22 mouse cellular contexts compared by ENCODE assay signal in genomic region chr15:27418566-27419331, GRCm38 (mm10). TPM values are rescaled to one million over a fixed set of nuclear protein-coding genes. Genes with fewer than 3 reads are reported as not detected.
DNase-seq lines count a peak whose midpoint lies in the region; ATAC-seq and TF ChIP-seq lines count a peak whose summit lies in the region.
"Had no signal": no experiment of that assay in that cellular context is flagged by ENCODE, and none has a peak within 500 bp of the region (broad histone marks: within the 10 kb centered on the region; RNA-seq: fewer than 3 reads in every experiment).

No protein-coding gene starts in this region.

- H3K27ac ChIP-seq in stomach, postnatal 0 days (replicated peaks) = no peak overlapping the region
- H3K27ac ChIP-seq: forebrain, embryonic 15.5 days; hindbrain, embryonic 13.5 days; liver, embryonic 12.5 days; macrophage; neural tube, embryonic 13.5 days had no signal

- peak; percentile 83 for ATAC-seq in stomach, postnatal 0 days (ENCODE audit: low FRiP score, low TSS enrichment)
- ATAC-seq: forebrain, embryonic 15.5 days; liver, embryonic 12.5 days had no signal

- no peaks in the 10 kb centered on the region for H3K27me3 ChIP-seq in stomach, postnatal 0 days (ENCODE audit: control insufficient read depth, insufficient read depth, low read length)
- H3K27me3 ChIP-seq: forebrain, embryonic 15.5 days; heart, embryonic 13.5 days; hindbrain, embryonic 13.5 days; liver, embryonic 12.5 days; neural tube, embryonic 13.5 days had no signal

- 60% methylated on average over 3 of the region's 3 CpGs for whole genome bisulfite sequencing in stomach, postnatal 0 days

- no peak overlapping the region for H3K9ac ChIP-seq in stomach, postnatal 0 days (ENCODE audit: low read length)
- H3K9ac ChIP-seq: forebrain, embryonic 15.5 days; heart, embryonic 13.5 days; hindbrain, embryonic 13.5 days; liver, embryonic 12.5 days; lung, embryonic 14.5 days; neural tube, embryonic 13.5 days had no signal

- no peak overlapping the region for H3K4me3 ChIP-seq in stomach, postnatal 0 days (ENCODE audit: low read depth, low read length)
- H3K4me3 ChIP-seq: erythroblast, embryonic 14.5 days; forebrain, embryonic 15.5 days; heart, embryonic 13.5 days; hindbrain, embryonic 13.5 days; liver, embryonic 12.5 days; neural tube, embryonic 13.5 days had no signal

- peak; percentile 73 for TF ChIP-seq EP300 in stomach, postnatal 0 days (optimal IDR thresholded peaks at IDR 0.05)

- H3K4me1 ChIP-seq in stomach, postnatal 0 days (replicated peaks; ENCODE audit: control insufficient read depth, insufficient read depth) = no peaks in the 10 kb centered on the region; the same call in 1 of the 2 replicates
- H3K4me1 ChIP-seq: forebrain, embryonic 15.5 days; hindbrain, embryonic 13.5 days; liver, embryonic 12.5 days; neural tube, embryonic 13.5 days had no signal

- H3K4me2 ChIP-seq in stomach, postnatal 0 days (replicated peaks; ENCODE audit: low read depth) = no peak overlapping the region
- H3K4me2 ChIP-seq: forebrain, embryonic 15.5 days; heart, embryonic 13.5 days; hindbrain, embryonic 13.5 days; liver, embryonic 12.5 days; lung, embryonic 14.5 days; midbrain, embryonic 11.5 days; neural tube, embryonic 13.5 days had no signal

- no peaks in the 10 kb centered on the region for H3K36me3 ChIP-seq in stomach, postnatal 0 days (ENCODE audit: control insufficient read depth, insufficient read depth, low read length)
- H3K36me3 ChIP-seq: forebrain, embryonic 15.5 days; heart, embryonic 13.5 days; hindbrain, embryonic 13.5 days; liver, embryonic 12.5 days; neural tube, embryonic 13.5 days had no signal

- no peaks in the 10 kb centered on the region for H3K9me3 ChIP-seq in stomach, postnatal 0 days (ENCODE audit: control insufficient read depth, low read length)
- H3K9me3 ChIP-seq: forebrain, embryonic 15.5 days; heart, embryonic 13.5 days; hindbrain, embryonic 13.5 days; liver, embryonic 12.5 days; neural tube, embryonic 13.5 days had no signal

- peak; percentile 3 for DNase-seq in adrenal gland, adult 8-10 months
- DNase-seq in adrenal gland, postnatal 4 days (ENCODE audit: low spot score in 2 of 2) = no peak
- peak; percentile 31 for DNase-seq in urinary bladder, postnatal 14 days (ENCODE audit: low spot score)
- DNase-seq in urinary bladder, postnatal 4 days (ENCODE audit: low spot score in 2 of 2) = no peak
- DNase-seq in fat pad, adult 2 months (ENCODE audit: extremely low read depth, low read depth, low spot score) = peak; percentile 96
- DNase-seq in stomach, postnatal 0 days (ENCODE audit: low spot score) = no peak
- DNase-seq in kidney, adult 11 months = no peak
- no peak for DNase-seq in spleen, postnatal 10 days (ENCODE audit: low spot score in 2 of 2)
- DNase-seq: cerebellum, adult 9-10 months; gastrocnemius, postnatal 36 days; lung, embryonic 14.5 days; right cerebral cortex, postnatal 4 days; thymus, adult 18-20 months; thymus, postnatal 4 days had no signal

- no peak for TF ChIP-seq CTCF in stomach, postnatal 0 days (IDR thresholded peaks at IDR 0.05; ENCODE audit: low read depth)

RNA-seq across cellular contexts. Expression of gene Ank, which starts 47.7 kb away (rescaled TPM):
- 10 to 100 TPM; 38.2 to 68.7 (median 50.9) TPM for total RNA-seq in adrenal gland, adult 8-10 months (2022)
- total RNA-seq in adrenal gland, postnatal 4 days (2021) = 10 to 100 TPM; 26.8 to 27.9 TPM
- polyA plus RNA-seq in stomach, postnatal 0 days (2015; fragmentation: Nextera tagmentation; extraction: Ambion mirVana) = 16.2 and 20.3 TPM in 2 replicates

Comparison
In these comparisons a context has a peak if more than half of its experiments do, and no peak if none do; other contexts are left out.
1. DNase-seq: peak in adrenal gland, adult 8-10 months (single experiment), urinary bladder, postnatal 14 days (single experiment) and fat pad, adult 2 months (single experiment); none in adrenal gland, postnatal 4 days (0 of 2), urinary bladder, postnatal 4 days (0 of 2), stomach, postnatal 0 days (single experiment), kidney, adult 11 months (single experiment) and spleen, postnatal 10 days (0 of 2).